Mouse (Mus musculus): Measurements from ENCODE around the gene Eif4ebp2. TPM values are rescaled to one million over a fixed set of nuclear protein-coding genes. Genes with fewer than 3 reads are reported as not detected.
"Not testable (repeated sequence)": the region's sequence is repeated elsewhere in the genome, so short reads cannot be mapped to it uniquely, and the experiment has no call there.

Gene Eif4ebp2
- polyA plus RNA-seq, 1 experiment from 2014 or later = 69.3 TPM

DNA sequence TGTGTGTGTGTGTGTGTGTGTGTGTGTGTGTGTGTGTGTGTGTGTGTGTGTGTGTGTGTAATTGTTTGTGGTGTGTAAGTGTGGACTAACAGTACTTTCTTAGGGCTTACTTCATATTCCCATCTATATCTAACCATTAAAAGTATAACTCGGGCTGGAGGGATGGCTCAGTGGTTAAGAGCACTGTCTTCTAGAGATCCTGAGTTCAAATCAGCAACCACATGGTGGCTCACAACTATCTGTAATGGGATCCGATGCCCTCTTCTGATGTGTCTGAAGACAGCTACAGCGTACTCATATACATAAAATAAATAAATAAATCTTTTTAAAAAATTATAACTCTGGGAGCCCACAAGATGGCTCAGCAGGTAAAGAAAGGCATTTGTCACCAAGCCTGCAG lies 710 bp upstream of the Eif4ebp2 start:
- H3K4me1 ChIP-seq = peaks cover 24% of the 10 kb centered on the region
- not testable (repeated sequence) for H3K9me3 ChIP-seq

DNA sequence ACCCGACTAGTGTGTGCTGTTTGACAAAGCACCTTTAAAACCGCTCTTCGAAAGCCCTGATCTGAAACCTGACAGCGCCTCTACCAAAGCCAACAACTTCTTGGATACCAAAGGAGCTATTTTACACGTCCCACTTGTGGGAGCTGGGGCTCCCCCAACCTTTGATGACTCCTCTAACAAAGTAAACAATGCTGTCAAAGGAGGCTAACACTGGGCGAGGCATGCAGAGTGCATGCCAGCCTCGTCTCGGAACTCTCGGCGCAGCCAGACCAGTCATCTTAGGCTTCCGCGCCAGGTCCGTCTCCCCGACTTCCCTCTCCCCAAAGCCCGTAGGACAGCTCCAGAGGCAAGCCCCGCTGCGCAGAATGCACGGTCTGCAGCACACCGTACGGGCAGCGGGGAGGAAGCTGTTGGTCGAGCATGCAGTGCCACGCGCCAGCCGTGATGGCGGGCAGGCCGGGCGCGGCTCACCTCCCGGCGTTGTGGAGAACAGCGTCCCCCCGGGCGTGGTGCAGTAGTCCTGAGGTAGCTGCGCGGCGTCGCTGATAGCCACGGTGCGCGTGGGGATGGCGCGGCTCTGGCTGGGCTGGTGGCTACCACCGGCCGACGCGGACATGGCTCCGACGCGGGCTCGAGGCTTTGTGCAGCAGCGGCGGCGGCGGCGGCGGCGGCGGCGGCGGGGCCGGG lies 387 bp downstream of the Eif4ebp2 start:
- Histone ChIP-seq H3K36me3 (peaks cover 3% of the 10 kb centered on the region; the same call in 1 of the 2 replicates), H3K27ac (peak overlapping the region; percentile 79), H3K4me1 (peaks cover 33% of the 10 kb centered on the region), H3K9ac (peak overlapping the region; percentile 84), H3K9me3 (no peaks in the 10 kb centered on the region), H3K27me3 (no peaks in the 10 kb centered on the region), H3K4me2 (peak overlapping the region; percentile 85), H3K4me3 (peak overlapping the region; percentile 93)
- ATAC-seq (ENCODE audit: borderline replicate concordance, extremely low read depth, low FRiP score, low TSS enrichment) = peak; percentile 47
- under 1% methylated on average over 61 of the region's 62 CpGs for WGBS

More for the DNA sequence above, 710 bp upstream of the Eif4ebp2 start:
- H3K27ac ChIP-seq; H3K4me2 ChIP-seq; H3K36me3 ChIP-seq; H3K9ac ChIP-seq; ATAC-seq (ENCODE audit: borderline replicate concordance, extremely low read depth, low FRiP score, low TSS enrichment); H3K27me3 ChIP-seq: not testable (repeated sequence)
- WGBS = 68% methylated on average over 3 of the region's 3 CpGs
- 0 out of 2 replicates have a peak overlapping the region, but pooled peaks have one; percentile 93 for H3K4me3 ChIP-seq

DNA sequence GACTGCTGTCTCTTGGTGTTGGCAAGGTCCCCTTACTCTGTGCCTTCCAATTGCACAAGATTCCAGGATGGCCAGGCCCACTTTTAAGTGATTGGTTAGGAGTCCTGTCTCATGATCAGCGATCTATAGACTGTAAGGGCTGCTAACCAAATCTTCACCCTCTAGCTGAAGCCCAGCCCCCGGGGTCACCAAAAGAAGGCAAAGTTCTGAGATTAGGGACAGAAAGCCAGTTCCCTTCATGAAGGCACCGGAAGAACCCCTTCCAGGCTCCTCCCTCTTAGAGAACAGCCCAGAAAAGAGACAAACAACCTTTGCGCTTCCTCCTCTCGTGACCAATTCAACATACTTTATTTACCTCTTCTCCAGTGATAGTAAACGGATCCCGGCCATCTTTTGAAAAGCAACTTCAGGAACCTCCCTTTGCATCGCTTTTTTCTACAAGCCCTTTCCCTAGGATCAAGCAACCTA lies 964 bp downstream of the Eif4ebp2 start:
- peaks cover 37% of the 10 kb centered on the region for H3K4me1 ChIP-seq
- H3K4me2 ChIP-seq = peak overlapping the region; percentile 85
- peak; percentile 2; the same call in 1 of the 2 replicates for ATAC-seq (ENCODE audit: borderline replicate concordance, extremely low read depth, low FRiP score, low TSS enrichment)
- no peaks in the 10 kb centered on the region for H3K9me3 ChIP-seq
- peak overlapping the region; percentile 79 for H3K27ac ChIP-seq
- H3K27me3 ChIP-seq = no peaks in the 10 kb centered on the region
- H3K36me3 ChIP-seq = peaks cover 3% of the 10 kb centered on the region; the same call in 1 of the 2 replicates
- H3K9ac ChIP-seq = peak overlapping the region; percentile 84
- 4% methylated on average over 8 of the region's 8 CpGs for WGBS
- peak overlapping the region; percentile 93 for H3K4me3 ChIP-seq

DNA sequence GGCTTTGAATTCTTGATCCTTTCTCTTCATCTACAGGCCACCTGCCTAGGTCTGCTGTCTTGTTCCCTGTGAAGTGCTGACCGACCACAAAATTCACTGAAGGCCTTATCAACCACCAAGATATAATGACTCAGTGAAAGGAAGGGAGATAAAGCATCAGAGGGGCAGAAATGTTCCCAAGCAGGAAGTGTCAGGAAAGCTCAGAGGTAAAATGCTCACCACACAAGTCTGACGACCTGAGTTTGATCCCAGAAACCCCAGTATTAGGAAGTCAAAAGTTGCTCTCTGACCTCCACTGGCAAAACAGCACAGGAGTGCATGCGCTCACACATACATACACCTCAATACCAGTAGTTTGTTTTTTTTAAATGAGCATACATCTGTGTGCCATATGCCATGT lies 3.6 kb downstream of the Eif4ebp2 start:
- no peak overlapping the region for H3K27ac ChIP-seq
- H3K4me2 ChIP-seq = no peak overlapping the region
- H3K9me3 ChIP-seq = no peaks in the 10 kb centered on the region
- H3K4me1 ChIP-seq = peaks cover 60% of the 10 kb centered on the region
- no peak overlapping the region for H3K9ac ChIP-seq
- H3K36me3 ChIP-seq = peaks cover 3% of the 10 kb centered on the region; the same call in 1 of the 2 replicates
- no peaks in the 10 kb centered on the region for H3K27me3 ChIP-seq
- 61% methylated on average over 3 of the region's 3 CpGs for WGBS
- no peak for ATAC-seq (ENCODE audit: borderline replicate concordance, extremely low read depth, low FRiP score, low TSS enrichment)
- no peak overlapping the region for H3K4me3 ChIP-seq

DNA sequence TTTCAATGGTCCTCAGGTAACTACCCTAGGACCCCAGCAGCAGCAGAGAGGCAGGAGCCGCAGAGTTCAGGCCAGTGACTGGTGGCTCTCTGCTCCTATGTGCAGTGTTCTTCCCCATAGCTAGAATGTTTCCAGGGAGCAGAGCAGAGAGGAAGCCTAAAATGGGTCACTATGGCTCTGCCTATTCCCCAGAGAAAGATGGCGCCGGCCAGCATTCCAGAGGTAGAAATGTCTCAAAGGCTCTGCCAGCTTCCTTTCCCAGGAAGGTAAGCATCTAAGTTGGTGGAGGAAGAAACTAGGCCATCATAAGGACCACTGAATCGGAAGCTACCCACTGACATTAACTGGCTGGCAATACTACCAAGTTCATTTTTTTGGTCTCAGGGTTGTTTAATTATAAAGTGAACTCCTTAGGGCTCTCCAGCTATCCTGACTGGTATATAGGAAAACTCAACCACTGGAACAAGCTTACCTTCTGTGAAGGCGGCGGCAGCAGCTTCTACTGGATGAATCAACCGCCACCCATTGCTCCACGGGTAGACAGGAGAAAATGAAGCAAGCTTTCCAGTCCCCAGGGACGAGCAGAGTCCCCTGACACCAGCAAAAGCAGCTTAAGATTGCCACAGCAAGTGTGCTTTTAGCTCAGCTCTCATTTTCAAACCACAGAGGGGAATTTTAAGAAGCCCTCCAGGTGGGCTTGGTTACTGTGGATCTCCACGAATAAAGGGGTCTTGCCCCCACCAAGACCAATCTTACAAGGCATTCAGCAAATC lies 4.7 kb downstream of the Eif4ebp2 start:
- 82% methylated on average over 10 of the region's 10 CpGs for WGBS
- H3K36me3 ChIP-seq = peaks cover 3% of the 10 kb centered on the region; the same call in 1 of the 2 replicates
- peaks cover 67% of the 10 kb centered on the region for H3K4me1 ChIP-seq
- no peak overlapping the region for H3K4me2 ChIP-seq
- no peak overlapping the region for H3K4me3 ChIP-seq
- H3K9ac ChIP-seq = no peak overlapping the region
- no peaks in the 10 kb centered on the region for H3K27me3 ChIP-seq
- no peaks in the 10 kb centered on the region for H3K9me3 ChIP-seq
- ATAC-seq (ENCODE audit: borderline replicate concordance, extremely low read depth, low FRiP score, low TSS enrichment) = no peak
- H3K27ac ChIP-seq = no peak overlapping the region

- Histone ChIP-seq H3K4me1 (peaks cover 57% of the 10 kb centered on the region), H3K36me3 (peaks cover 8% of the 10 kb centered on the region; the same call in 1 of the 2 replicates), H3K9ac (no peak overlapping the region), H3K4me2 (no peak overlapping the region), H3K4me3 (no peak overlapping the region), H3K27ac (no peak overlapping the region), H3K27me3 (no peaks in the 10 kb centered on the region), H3K9me3 (no peaks in the 10 kb centered on the region)
- 75% methylated on average over 3 of the region's 3 CpGs for WGBS
- ATAC-seq (ENCODE audit: borderline replicate concordance, extremely low read depth, low FRiP score, low TSS enrichment) = no peak
These were observed 7.4 kb downstream of the Eif4ebp2 start for GRCm38 (mm10) chr10:61445016-61445415.

DNA sequence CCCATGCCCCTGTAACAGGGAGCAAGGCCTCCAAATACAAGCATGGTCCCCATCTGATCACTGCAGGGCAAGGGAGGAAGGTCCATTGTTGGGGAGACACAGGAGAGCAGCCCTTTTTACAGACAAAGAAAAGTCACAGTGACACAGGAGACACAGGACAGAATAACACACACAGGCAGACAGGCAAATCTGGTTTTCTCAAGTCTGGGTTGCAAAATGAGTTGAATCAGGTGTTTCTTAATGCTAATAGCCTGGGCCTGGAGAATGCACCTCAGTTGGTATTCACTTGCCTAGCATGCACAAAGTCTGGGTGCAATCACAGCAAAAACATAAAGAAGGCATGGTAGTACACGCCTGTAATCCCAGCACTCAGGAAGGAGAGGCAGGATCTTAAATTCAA lies 8.6 kb downstream of the Eif4ebp2 start:
- H3K27ac ChIP-seq = no peak overlapping the region
- no peaks in the 10 kb centered on the region for H3K9me3 ChIP-seq
- no peak overlapping the region for H3K4me2 ChIP-seq
- no peak overlapping the region for H3K4me3 ChIP-seq
- peaks cover 49% of the 10 kb centered on the region for H3K4me1 ChIP-seq
- no peak overlapping the region for H3K9ac ChIP-seq
- WGBS = 50% methylated on average over 1 of the region's 1 CpGs
- H3K36me3 ChIP-seq = peaks cover 5% of the 10 kb centered on the region; the same call in 1 of the 2 replicates
- ATAC-seq (ENCODE audit: borderline replicate concordance, extremely low read depth, low FRiP score, low TSS enrichment) = no peak
- no peaks in the 10 kb centered on the region for H3K27me3 ChIP-seq

DNA sequence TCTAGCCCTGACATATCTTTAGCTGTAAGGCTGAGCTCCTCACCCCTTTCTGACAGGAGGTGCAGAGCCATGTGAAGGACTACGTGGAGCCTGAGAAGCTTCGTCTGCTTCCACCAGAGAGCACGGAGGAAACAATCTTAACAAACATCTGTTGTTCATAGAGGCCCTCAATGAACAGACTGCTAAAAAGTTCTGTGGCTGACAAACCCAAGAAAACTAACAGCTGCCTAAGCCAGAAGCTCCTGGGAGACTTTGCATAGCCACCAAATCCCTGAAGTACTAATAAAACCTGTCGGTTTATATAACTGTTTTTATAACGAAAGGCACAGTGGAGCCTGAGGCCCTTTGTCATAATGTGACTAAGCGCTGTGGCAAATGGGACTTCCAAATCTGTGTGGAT lies 9.0 kb downstream of the Eif4ebp2 start:
- H3K36me3 ChIP-seq = peaks cover 5% of the 10 kb centered on the region; the same call in 1 of the 2 replicates
- WGBS = 55% methylated on average over 6 of the region's 6 CpGs
- H3K27ac ChIP-seq = no peak overlapping the region
- H3K4me1 ChIP-seq = peaks cover 46% of the 10 kb centered on the region
- no peak for ATAC-seq (ENCODE audit: borderline replicate concordance, extremely low read depth, low FRiP score, low TSS enrichment)
- H3K9me3 ChIP-seq = no peaks in the 10 kb centered on the region
- H3K9ac ChIP-seq = no peak overlapping the region
- H3K4me3 ChIP-seq = no peak overlapping the region
- H3K4me2 ChIP-seq = no peak overlapping the region
- no peaks in the 10 kb centered on the region for H3K27me3 ChIP-seq

DNA sequence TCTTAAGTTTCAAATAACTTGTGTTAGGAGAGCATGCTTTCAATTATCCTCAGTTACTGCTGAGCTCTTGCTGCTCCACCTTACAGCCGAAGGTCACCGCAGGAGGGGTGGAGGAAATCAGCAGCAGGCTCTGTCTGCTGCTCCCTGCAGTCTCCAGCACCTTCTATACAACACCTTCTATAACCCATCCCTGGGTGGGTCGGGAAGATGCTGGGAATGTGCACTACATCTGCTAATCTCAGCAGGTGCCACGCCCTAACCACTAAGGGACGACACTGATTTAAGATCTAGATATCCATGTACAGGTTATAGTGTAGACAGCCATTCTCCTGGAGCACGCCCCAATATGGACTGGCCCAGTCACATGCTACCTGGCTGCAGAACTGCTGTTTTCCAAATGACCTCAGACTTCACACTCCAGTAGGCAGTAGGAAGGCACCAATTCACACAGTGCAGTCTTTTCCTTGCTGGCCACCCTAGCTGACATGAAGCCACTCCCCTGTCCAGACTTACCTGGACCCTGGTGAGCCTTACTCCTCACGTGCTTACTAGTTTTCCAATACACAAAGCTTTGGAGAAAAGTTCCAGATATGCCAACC lies 12.2 kb downstream of the Eif4ebp2 start:
- Histone ChIP-seq H3K9ac (no peak overlapping the region), H3K9me3 (no peaks in the 10 kb centered on the region), H3K27me3 (no peaks in the 10 kb centered on the region), H3K27ac (no peak overlapping the region), H3K36me3 (peaks cover 6% of the 10 kb centered on the region), H3K4me2 (no peak overlapping the region), H3K4me1 (peaks cover 22% of the 10 kb centered on the region), H3K4me3 (no peak overlapping the region)
- ATAC-seq (ENCODE audit: borderline replicate concordance, extremely low read depth, low FRiP score, low TSS enrichment) = no peak
- WGBS = 91% methylated on average over 7 of the region's 7 CpGs

GRCm38 (mm10) chr10:61431375-61431774 lies 21.1 kb downstream of the Eif4ebp2 start:
- no peak for ATAC-seq (ENCODE audit: borderline replicate concordance, extremely low read depth, low FRiP score, low TSS enrichment)
- Histone ChIP-seq H3K27ac (no peak overlapping the region), H3K9ac (no peak overlapping the region), H3K36me3 (peaks cover 53% of the 10 kb centered on the region), H3K4me2 (no peak overlapping the region), H3K4me1 (0 out of 2 replicates have a peak, but pooled peaks cover under 1% of the 10 kb centered on the region), H3K9me3 (no peaks in the 10 kb centered on the region), H3K27me3 (no peaks in the 10 kb centered on the region), H3K4me3 (no peak overlapping the region)
- 91% methylated on average over 9 of the region's 9 CpGs for WGBS

DNA sequence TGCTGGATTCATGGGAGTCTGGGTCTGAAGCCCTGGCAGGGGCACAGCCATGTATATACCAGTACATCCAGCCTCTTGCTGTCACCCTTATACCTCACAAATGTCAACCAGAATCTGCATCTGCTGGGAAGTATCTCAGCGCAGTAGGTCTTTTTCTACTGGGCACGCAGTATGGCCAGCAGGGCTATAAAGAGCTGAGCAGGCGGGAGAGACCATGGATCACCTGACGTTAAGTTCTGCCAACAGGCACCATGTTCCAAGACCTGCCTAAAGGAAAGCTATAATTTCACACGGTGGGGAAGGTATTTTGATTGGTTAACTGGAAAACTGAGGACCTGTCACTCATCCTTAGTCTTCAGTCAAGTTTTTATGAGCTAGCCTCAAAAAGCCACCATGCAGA lies 23.4 kb downstream of the Eif4ebp2 start:
- Histone ChIP-seq H3K27me3 (no peaks in the 10 kb centered on the region), H3K4me2 (no peak overlapping the region), H3K27ac (no peak overlapping the region), H3K9ac (no peak overlapping the region), H3K36me3 (peaks cover 39% of the 10 kb centered on the region), H3K4me1 (peaks cover 13% of the 10 kb centered on the region), H3K9me3 (no peaks in the 10 kb centered on the region), H3K4me3 (no peak overlapping the region)
- no peak for ATAC-seq (ENCODE audit: borderline replicate concordance, extremely low read depth, low FRiP score, low TSS enrichment)
- WGBS = 91% methylated on average over 5 of the region's 5 CpGs
